Mouse (Mus musculus): Measurements from ENCODE around the gene Mettl16. TPM values are rescaled to one million over a fixed set of nuclear protein-coding genes. Genes with fewer than 3 reads are reported as not detected.

Gene Mettl16
- total and polyA plus RNA-seq, 2 experiments from 2014 or later = 10.6 to 26.6 TPM

DNA sequence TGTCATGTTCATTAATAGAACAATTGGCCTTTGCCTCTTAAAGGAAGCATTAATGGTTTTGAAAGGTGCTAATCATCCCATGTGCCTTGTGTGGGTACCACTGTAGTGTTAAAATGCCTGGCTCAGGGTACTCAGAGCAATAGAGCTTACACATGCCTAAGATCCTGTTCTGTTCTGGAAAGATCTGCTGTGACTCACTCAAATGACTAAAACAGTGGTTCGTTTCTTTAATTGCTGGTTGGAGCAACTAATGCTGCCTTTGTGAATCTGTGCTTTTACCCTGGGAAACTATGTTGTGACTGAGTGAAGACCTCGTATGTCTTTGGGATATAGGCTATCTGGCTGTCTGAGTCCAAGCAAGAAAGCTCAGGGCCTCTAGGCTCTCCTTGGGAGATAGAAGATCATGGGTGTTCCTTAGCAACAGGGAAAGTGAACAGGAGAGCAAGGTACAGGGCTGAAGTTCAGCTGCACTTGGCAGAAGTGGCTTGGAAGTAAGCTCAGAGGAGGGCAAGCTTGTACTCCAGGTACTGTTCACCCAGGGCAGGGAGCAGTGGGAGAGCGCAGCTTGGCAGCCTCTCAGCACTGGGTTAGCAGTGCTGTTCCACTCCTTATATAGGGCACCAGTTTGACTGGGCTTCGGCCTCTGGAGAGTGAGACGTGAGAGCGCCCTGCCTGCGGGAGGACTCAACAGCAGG lies 52.3 kb downstream of the Mettl16 start:
- H3K9me3 ChIP-seq (ENCODE audit: low read length) = no peaks in the 10 kb centered on the region

DNA sequence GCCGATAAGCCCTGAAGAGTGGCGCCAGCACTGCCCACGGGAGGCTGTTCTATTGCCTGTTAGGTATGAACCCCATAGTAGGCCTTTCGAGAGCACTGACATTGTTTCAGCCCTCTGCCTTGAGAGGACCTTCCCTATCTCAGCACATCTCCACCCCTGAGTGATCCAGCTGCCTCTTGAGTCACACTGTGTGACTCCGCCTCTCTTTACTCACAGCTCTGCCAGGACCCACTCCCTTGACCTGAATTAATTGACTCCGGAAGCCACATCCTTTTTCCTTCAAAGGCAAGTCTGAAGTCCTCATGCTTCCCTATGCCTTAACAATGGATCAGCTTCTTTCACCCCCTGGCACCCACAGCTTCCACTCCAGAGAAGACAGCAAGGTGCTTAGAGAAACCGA lies 55.5 kb downstream of the Mettl16 start:
- no peak overlapping the region for H3K27ac ChIP-seq
- H3K9ac ChIP-seq (replicated peaks; ENCODE audit: low read length) = no peak overlapping the region
- no peaks in the 10 kb centered on the region for H3K27me3 ChIP-seq (ENCODE audit: insufficient read depth, low read length)
- whole genome bisulfite sequencing = 66% methylated on average over 7 of the region's 7 CpGs
- H3K4me2 ChIP-seq (ENCODE audit: low read depth, low read length) = no peak overlapping the region
- DNase-seq (ENCODE audit: low spot score) = no peak
- H3K36me3 ChIP-seq (ENCODE audit: insufficient read depth, low read length) = no peaks in the 10 kb centered on the region; the same call in 1 of the 2 replicates
- H3K4me1 ChIP-seq (ENCODE audit: insufficient read depth, low read length) = peaks cover 6% of the 10 kb centered on the region; the same call in 1 of the 2 replicates
- no peak for ATAC-seq
- TF ChIP-seq CTCF (IDR thresholded peaks at IDR 0.05; ENCODE audit: low read depth) = no peak
- H3K9me3 ChIP-seq (ENCODE audit: low read length) = no peaks in the 10 kb centered on the region
- no peak overlapping the region for H3K4me3 ChIP-seq (ENCODE audit: low read length)

More for the DNA sequence above, 52.3 kb downstream of the Mettl16 start:
- ATAC-seq (no peak), DNase-seq (ENCODE audit: low spot score) (no peak)
- Histone ChIP-seq H3K4me3 (ENCODE audit: low read length) (no peak overlapping the region), H3K9ac (replicated peaks; ENCODE audit: low read length) (no peak overlapping the region), H3K27me3 (ENCODE audit: insufficient read depth, low read length) (no peaks in the 10 kb centered on the region), H3K4me1 (ENCODE audit: insufficient read depth, low read length) (no peaks in the 10 kb centered on the region), H3K4me2 (ENCODE audit: low read depth, low read length) (no peak overlapping the region), H3K36me3 (ENCODE audit: insufficient read depth, low read length) (peaks cover 11% of the 10 kb centered on the region; the same call in 1 of the 2 replicates), H3K27ac (no peak overlapping the region)
- TF ChIP-seq CTCF (IDR thresholded peaks at IDR 0.05; ENCODE audit: low read depth) = no peak
- WGBS = 82% methylated on average over 7 of the region's 7 CpGs

DNA sequence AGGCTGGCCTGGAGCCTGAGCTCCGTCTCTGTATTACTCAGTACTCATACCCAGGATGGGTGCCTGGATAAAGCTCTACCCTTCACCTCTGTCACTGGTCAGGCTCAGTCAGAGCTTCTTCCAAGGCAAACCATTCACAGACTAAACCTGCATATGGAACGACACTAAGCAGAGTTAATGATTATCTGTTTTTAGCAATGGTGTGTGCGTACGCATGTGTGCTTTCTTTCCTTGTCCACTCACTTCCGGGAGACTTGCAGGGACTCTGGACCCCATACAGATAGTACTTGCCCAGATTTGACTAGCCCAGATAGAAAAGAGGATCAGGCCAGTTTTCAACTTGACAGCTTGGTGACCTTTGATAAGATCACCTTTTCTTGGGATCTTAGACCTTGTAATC lies 56.1 kb downstream of the Mettl16 start:
- H3K36me3 ChIP-seq (ENCODE audit: insufficient read depth, low read length) = no peaks in the 10 kb centered on the region; the same call in 1 of the 2 replicates
- no peak overlapping the region for H3K4me2 ChIP-seq (ENCODE audit: low read depth, low read length)
- H3K27me3 ChIP-seq (ENCODE audit: insufficient read depth, low read length) = no peaks in the 10 kb centered on the region
- no peak overlapping the region for H3K4me3 ChIP-seq (ENCODE audit: low read length)
- H3K27ac ChIP-seq = no peak overlapping the region
- no peaks in the 10 kb centered on the region for H3K9me3 ChIP-seq (ENCODE audit: low read length)
- ATAC-seq = no peak
- 84% methylated on average over 5 of the region's 5 CpGs for WGBS
- peaks cover 6% of the 10 kb centered on the region; the same call in 1 of the 2 replicates for H3K4me1 ChIP-seq (ENCODE audit: insufficient read depth, low read length)
- H3K9ac ChIP-seq (replicated peaks; ENCODE audit: low read length) = no peak overlapping the region
- no peak for DNase-seq (ENCODE audit: low spot score)
- TF ChIP-seq CTCF (IDR thresholded peaks at IDR 0.05; ENCODE audit: low read depth) = no peak

DNA sequence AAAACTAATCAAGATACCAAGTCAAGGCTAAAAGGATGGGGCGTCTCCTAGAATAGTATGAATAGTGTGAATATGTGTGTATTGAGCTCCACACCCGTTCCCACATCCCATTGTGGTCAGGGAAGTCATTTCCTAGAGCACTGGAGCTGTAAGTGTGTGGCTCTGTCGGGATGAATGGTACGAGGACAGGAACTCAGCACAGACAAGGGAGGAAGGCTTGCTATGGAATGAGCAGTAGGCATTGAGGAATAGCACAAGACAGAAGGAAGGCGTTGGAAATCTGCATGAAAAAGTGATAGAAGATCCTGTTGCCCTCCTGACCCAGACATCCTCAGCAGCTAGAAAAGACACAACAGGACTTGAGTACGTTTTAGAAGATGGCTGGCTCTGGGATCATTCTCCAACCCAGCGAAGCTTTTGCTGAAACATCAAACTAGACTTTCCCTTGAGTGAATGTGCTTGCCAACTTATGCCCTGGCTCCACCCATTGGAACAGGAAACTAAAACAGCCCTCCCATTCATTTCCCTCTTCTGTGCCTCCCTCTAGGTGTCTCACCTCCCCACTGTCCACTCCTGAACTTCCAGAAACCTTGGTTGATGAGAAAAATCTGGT lies 57.3 kb downstream of the Mettl16 start:
- ATAC-seq = no peak
- Histone ChIP-seq H3K36me3 (ENCODE audit: insufficient read depth, low read length) (no peaks in the 10 kb centered on the region; the same call in 1 of the 2 replicates), H3K27me3 (ENCODE audit: insufficient read depth, low read length) (no peaks in the 10 kb centered on the region), H3K9ac (replicated peaks; ENCODE audit: low read length) (no peak overlapping the region), H3K4me3 (ENCODE audit: low read length) (no peak overlapping the region), H3K4me1 (ENCODE audit: insufficient read depth, low read length) (peaks cover 7% of the 10 kb centered on the region; the same call in 1 of the 2 replicates), H3K27ac (no peak overlapping the region), H3K4me2 (ENCODE audit: low read depth, low read length) (no peak overlapping the region), H3K9me3 (ENCODE audit: low read length) (no peaks in the 10 kb centered on the region)
- 79% methylated on average over 7 of the region's 7 CpGs for WGBS
- DNase-seq (ENCODE audit: low spot score) = no peak
- no peak for TF ChIP-seq CTCF (IDR thresholded peaks at IDR 0.05; ENCODE audit: low read depth)

DNA sequence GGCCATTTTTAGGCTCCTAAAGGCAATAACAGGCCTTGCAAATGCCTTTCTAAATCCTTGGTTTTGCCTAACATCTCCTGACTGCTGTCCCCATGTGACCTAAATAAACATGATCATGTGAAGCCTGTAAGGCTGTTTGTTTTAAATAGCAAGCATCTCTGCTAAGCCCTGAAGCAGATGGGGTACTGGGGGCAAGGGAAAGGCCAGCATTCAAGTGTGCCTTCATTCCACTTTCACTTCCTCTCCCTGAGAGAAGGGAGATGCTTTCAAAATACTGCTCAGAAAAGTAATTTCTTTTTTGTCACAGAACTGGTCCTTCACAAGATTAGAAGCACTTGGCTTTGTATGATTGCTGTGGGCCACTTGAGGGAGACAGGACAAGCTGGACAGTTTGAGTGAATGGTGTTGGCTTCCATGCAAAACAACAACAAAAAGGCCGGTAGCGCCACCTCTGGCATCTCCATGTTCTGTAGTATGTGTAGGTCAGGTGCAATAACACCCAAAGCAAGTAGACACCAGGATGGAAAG lies 57.8 kb downstream of the Mettl16 start:
- no peak overlapping the region for H3K4me2 ChIP-seq (ENCODE audit: low read depth, low read length)
- no peak overlapping the region for H3K9ac ChIP-seq (replicated peaks; ENCODE audit: low read length)
- no peaks in the 10 kb centered on the region for H3K27me3 ChIP-seq (ENCODE audit: insufficient read depth, low read length)
- peak; percentile 27; the same call in 1 of the 2 replicates for TF ChIP-seq CTCF (IDR thresholded peaks at IDR 0.05; ENCODE audit: low read depth)
- no peak overlapping the region for H3K27ac ChIP-seq
- peak; percentile 25 for DNase-seq (ENCODE audit: low spot score)
- ATAC-seq = no peak
- no peak overlapping the region for H3K4me3 ChIP-seq (ENCODE audit: low read length)
- WGBS = 18% methylated on average over 2 of the region's 2 CpGs
- H3K4me1 ChIP-seq (ENCODE audit: insufficient read depth, low read length) = peaks cover 13% of the 10 kb centered on the region
- H3K9me3 ChIP-seq (ENCODE audit: low read length) = no peaks in the 10 kb centered on the region
- no peaks in the 10 kb centered on the region; the same call in 1 of the 2 replicates for H3K36me3 ChIP-seq (ENCODE audit: insufficient read depth, low read length)

DNA sequence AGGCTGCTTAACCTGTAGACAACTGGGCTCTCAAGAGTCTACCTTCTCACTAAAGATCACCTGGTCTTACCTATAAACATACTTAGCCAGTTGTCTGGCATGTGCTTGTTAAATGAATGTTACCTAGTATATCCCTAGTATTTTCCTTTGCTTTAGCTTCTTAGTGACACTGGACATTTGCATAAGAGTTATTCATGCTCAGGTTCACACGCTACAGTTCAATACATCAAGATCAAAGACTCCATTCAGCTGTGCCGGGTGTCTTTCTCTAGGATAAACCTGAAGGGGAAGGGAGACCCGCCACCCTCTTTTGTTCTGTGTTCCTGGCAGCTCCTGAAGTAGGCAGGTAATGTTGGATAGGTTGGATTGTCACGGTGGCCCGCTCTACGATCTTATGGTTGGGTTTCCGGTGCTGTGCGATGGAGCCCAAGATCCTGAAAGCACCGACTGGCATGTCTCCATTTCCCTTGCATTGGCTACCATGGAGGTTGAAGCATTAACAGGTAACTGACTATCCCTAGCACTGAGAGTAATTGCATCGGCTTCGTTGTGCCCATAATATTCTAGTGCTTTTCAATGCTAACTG lies 58.4 kb downstream of the Mettl16 start:
- WGBS = 22% methylated on average over 11 of the region's 11 CpGs
- Histone ChIP-seq H3K27me3 (ENCODE audit: insufficient read depth, low read length) (no peaks in the 10 kb centered on the region), H3K27ac (peak overlapping the region; percentile 95; the same call in 1 of the 2 replicates), H3K4me2 (ENCODE audit: low read depth, low read length) (peak overlapping the region; percentile 62), H3K9me3 (ENCODE audit: low read length) (no peaks in the 10 kb centered on the region), H3K9ac (replicated peaks; ENCODE audit: low read length) (no peak overlapping the region), H3K36me3 (ENCODE audit: insufficient read depth, low read length) (no peaks in the 10 kb centered on the region; the same call in 1 of the 2 replicates), H3K4me3 (ENCODE audit: low read length) (peak overlapping the region; percentile 95), H3K4me1 (ENCODE audit: insufficient read depth, low read length) (peaks cover 19% of the 10 kb centered on the region)
- no peak for TF ChIP-seq CTCF (IDR thresholded peaks at IDR 0.05; ENCODE audit: low read depth)
- ATAC-seq (no peak), DNase-seq (ENCODE audit: low spot score) (no peak)
